Mouse (Mus musculus): ENCODE measurements at regions not wholly inside any gene's neighbourhood (a gene's known extent, or its start where the extent isn't known, plus 50 kb on each side); places are given as distances from the start of the nearest gene placed in this dataset.

GRCm38 (mm10) chr4:82089657-82090056 is 615.9 kb downstream of the Nfib start:
- DNase-seq, result peak; percentile 23

GRCm38 (mm10) chr4:82083519-82083918 is 622.0 kb downstream of the Nfib start:
- no peak for DNase-seq

DNA sequence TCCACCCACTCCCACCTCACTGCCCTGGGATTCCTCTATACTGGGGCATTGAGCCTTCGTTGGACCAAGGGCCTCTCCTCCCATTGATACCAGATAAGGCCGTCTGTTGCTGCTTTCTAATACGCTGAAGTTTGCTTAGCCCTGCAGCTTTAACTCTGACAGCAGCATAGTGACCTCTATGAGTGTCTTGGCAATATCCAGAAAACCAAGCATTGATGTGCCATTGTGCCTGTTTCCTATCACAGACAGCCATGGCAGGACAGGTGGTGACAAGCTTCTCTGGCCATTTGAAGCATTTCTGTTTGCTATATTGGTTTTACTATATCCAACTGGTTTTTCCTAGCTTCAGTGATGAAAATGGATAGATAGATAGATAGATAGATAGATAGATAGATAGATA is 625.4 kb upstream of the Mpdz start:
- DNase-seq, result no peak

GRCm38 (mm10) chr4:82065641-82066358 is 623.2 kb upstream of the Mpdz start:
- DNase-seq, result no peak

GRCm38 (mm10) chr4:82062726-82063125 is 620.1 kb upstream of the Mpdz start:
- DNase-seq, result no peak

GRCm38 (mm10) chr4:82056671-82057070 is 614.1 kb upstream of the Mpdz start:
- no peak for DNase-seq

GRCm38 (mm10) chr4:82048171-82048570 is 605.6 kb upstream of the Mpdz start:
- DNase-seq, result peak; percentile 5

- DNase-seq, result no peak
Measured at GRCm38 (mm10) chr4:82037473-82037872, 594.9 kb upstream of the Mpdz start.

- peak; percentile 19 for DNase-seq
Measured at GRCm38 (mm10) chr4:82035074-82035703, 592.6 kb upstream of the Mpdz start.

DNA sequence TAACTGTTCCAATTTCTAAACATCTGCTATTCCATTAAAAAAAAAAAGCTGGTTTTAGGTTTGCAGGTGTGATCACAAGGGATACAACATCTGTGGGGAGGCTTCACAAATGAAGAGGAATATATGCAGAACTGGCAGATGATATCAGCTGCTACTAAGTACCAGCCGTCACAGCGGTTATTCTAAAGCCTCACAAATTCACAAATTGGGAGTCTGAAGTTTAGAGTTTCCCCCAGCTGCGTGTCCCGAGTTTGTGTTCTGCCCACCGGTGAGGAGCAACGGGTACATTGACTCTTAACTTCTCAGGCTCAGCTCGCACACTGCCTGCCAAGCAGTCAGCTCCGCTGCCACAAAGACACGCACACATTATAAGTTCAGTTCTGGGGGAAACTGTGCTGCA is 586.6 kb upstream of the Mpdz start:
- DNase-seq, result no peak

DNA sequence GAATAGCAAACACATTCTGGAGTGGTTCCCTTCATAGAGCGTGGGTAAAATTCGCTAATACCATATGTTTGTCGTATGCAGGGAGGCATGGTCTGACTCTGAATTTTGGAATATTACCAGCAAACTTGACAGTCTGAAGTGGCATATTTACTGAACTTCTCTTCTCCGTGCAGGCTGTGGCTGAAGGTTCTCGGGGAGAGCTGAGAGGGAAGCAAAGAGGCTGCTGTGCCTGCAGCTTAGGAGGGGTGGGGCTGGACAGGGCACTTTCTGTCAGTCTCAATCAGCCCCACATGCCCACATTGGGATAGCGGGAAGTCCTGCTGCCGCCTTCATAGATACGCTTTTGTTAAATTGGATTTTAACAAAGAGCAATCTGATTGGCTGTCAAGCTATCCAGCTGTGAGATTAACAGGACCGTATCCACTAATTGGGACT is 584.8 kb upstream of the Mpdz start:
- no peak for DNase-seq

DNA sequence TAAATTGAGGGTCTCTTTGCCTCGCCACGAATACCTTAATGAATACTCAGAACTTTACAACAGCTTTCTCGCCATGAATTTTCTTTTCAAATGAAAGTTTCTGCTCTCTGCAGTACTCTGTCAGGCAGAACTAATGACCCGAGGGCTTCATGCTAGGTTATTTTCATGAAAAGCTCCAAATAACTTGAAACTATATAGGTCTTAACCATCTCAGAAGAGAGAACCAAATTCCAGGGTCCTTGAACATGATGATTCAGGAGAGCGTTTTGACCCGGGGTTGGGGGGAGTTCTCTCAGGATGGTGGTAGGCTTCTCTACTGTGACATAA is 558.8 kb upstream of the Mpdz start:
- no peak for DNase-seq

GRCm38 (mm10) chr4:82000590-82001405 is 558.2 kb upstream of the Mpdz start:
- peak; percentile 14 for DNase-seq

GRCm38 (mm10) chr4:81999654-82000314 is 557.2 kb upstream of the Mpdz start:
- peak; percentile 19 for DNase-seq

DNA sequence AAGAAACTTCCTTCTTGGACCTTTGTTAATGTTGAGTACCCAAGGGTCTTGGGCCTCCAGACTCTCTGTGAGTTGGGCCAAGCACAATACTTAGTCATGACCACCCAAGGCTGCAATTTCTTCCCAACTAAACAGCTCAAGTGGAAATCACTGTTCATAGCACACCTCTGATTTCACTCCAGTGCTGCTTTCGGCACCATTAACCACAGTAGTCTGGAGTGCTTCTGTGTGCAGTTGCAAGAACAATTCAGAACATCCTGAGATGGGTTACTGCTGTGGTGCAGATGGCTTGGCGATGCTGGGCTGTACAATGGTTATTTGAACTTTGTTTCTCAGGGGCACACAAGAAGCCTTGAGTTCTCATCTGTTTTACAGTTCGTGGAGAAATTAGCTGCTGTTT is 556.5 kb upstream of the Mpdz start:
- no peak for DNase-seq

DNA sequence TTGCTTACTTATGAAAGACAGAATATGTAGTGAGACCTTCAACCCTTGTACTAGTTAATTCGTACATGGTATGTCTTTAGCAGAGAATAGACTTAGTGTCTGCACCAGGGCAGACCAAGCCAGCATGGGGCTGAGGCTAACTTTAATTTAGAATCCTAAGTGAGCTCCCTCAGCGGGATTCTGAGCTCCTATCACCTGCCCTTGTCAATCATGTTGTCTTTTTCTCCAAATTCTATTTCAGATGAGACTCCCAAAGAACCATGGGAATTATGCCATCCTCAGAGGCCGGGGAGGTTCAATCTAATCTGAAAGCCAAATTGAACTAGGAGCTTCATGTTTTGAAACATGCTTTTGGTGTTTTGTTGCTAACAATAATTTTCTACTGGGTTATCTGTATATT is 553.8 kb upstream of the Mpdz start:
- no peak for DNase-seq

DNA sequence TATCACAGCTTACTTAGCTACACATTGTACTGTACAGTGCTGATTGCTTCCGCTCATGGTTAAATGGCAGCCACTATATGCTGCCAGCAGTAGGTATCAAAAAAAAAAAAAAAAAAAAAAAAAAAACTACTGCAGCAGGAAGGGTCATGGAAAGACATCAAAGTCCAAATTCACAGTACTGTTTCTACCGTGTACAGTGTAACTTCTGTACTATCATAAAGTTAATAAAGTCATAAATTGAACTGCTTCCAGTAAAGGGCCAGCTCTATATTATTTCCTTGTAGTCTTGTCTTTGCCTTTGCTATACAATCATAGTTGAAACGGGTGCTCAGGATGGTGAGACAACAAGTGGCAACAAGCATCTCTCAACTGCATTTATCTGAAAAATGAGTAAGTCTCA is 552.6 kb upstream of the Mpdz start:
- DNase-seq, result no peak

GRCm38 (mm10) chr4:81988796-81989195 is 546.2 kb upstream of the Mpdz start:
- no peak for DNase-seq

GRCm38 (mm10) chr4:81986616-81987015 is 544.0 kb upstream of the Mpdz start:
- no peak for DNase-seq

- no peak for DNase-seq
Measured at GRCm38 (mm10) chr4:81981811-81982210, 539.2 kb upstream of the Mpdz start.

GRCm38 (mm10) chr4:81970472-81970871 is 527.9 kb upstream of the Mpdz start:
- no peak for DNase-seq

- no peak for DNase-seq
Measured at GRCm38 (mm10) chr4:81969621-81970115, 527.1 kb upstream of the Mpdz start.

All from adrenal gland, postnatal 10 days (tissue).